Mouse (Mus musculus) thymus, adult 2 months (tissue): ENCODE results near the gene Chmp2a.

Source experiments
- CTCF ChIP-seq: fragments of 200-500 bp; IDR thresholded peaks from 2 replicates; pipeline ENCODE4 v1.5.1; 2012; ENCODE audit warnings: mild to moderate bottlenecking, control low read depth, low read length, moderate library complexity, borderline replicate concordance; ENCODE audit not compliant: control insufficient read depth, poor library complexity, insufficient read depth; ENCODE audit errors: extremely low read depth
- POLR2A ChIP-seq: fragments of 200-500 bp; IDR thresholded peaks from 2 replicates; pipeline ENCODE4 v1.6.1; 2012; ENCODE audit warnings: mild to moderate bottlenecking, low read length, control low read depth, moderate library complexity; ENCODE audit not compliant: control insufficient read depth, poor library complexity, insufficient read depth; ENCODE audit errors: extremely low read depth

DNA sequence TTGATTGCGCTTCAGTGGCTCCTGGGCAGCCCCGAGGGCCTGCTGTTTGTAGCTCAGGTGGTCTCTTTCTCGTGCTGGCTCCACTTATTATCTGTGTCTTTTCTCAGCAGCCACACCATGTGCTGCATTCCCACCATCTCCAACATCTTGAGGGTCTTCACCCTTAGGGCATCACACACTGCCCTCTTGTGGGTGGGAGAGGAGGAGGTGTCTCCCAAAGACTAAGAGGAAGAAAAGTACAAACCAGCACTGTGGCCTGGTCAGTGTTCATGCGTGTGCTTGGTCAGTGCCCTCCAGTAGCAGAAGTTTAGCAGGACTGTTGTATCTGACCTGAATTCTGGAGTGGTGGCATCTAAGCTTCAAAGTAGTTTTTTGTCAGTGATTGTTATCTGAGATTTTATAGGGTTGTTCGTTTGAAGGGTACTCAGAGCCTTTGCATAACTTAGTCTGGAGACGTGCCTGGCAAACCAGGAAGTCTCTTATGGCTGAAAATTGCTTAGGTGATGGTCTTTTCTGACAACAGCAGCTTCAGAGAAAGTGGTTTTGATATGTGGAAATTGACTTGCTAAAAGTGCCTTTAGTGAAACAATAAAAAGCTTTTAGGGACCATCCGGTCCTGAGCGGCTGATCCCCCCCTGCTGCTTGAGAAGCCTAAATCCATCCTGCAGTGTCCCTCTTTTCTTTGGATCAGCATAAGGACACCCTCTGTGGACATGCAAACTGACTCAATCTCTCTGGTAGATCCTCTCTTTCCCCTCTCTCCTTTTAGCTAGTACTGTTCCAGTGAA is 22.5 kb upstream of the Chmp2a start:
- TF ChIP-seq POLR2A (no peak), CTCF (no peak)
